Mouse (Mus musculus): ENCODE data around the gene Lpin1. TPM values are rescaled to one million over a fixed set of nuclear protein-coding genes. Genes with fewer than 3 reads are reported as not detected.

The Lpin1 gene
- polyA plus RNA-seq (2012; ENCODE audit: insufficient read depth, insufficient read length, missing spikeins), result 16.2 and 19.6 TPM in 2 replicates

DNA sequence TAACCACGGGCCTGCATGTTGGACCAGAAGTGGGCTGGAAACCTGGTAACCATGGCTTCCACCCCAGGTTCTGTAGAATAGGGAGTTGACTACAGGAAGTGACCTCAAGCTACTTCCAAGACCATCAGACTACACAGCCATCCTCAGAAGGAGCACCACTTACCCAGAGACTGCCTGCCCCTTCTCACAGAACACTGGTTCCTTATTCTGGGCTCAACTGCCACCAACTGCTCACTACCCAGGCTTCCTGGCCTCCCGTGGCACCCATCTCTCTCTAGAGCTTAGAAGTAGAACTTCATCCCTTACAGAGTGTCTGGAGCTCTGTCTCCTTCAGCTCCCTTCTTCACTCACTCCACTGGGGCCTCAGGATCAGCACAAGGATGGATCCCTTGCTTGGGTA, at the start of gene Lpin1:
TSS of gene Lpin1 (minus strand) at position 31 of the 400 bp plus-strand sequence.
- H3K4me3 ChIP-seq (ENCODE audit: insufficient read depth, low read length), result no peak within 1 kb of the TSS
- no peak within 1 kb of the TSS for H3K27ac ChIP-seq (ENCODE audit: insufficient read depth, low read depth, low read length)
- TF ChIP-seq CTCF (IDR thresholded peaks at IDR 0.05; ENCODE audit: low read depth, low read length), result no peak
- no peaks in the 10 kb centered on the region for H3K4me1 ChIP-seq (ENCODE audit: control insufficient read depth, insufficient read depth, low read length)

DNA sequence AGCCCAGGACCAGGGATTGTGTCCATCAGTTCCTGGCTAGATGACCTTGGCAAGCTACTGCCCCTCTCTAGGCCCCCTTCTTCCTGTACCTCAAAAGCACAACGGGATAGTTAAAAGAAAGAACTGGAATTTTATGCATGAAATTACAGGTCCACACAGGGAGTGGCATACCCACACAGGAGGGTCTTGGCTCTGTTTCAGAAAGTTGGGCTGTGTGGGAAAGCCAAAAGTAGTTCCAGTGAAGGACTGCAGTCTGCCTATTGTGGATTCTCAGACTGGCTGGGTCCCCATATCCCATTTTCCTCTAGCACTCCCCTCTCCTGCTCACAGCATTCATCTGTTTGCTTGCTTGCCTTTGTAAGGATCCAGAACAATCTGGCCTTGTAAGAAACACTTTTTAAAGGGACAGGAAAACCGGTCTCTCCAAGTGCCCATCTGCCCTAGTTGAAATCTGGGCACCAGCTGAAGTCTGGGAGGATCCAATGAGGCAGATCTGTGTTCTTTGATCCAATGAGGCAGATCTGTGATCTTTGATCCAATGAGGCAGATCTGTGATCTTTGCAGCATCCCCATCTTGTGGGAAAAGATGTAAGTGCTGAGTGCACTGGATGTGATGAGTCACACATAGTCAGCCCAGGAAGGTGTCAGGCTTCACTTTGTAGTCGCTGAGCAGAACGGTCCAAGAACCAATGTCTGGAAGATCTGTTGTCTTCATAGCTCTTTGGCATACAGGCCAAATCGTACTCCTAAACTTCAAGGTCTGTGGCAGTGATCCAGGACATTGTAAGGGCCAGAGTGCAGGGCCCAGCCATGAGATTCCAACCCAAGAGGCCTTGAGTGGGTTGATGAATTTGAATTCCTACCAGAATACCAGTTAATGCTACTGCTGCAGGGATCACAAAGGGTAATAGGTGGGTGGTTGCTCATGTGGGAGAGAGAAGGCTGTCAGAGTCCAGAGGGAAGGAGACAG, 46.4 kb upstream of the Lpin1 start:
- no peak for TF ChIP-seq CTCF (IDR thresholded peaks at IDR 0.05; ENCODE audit: low read depth, low read length)
- no peak for TF ChIP-seq POLR2A (IDR thresholded peaks at IDR 0.05; ENCODE audit: borderline replicate concordance, low read depth, low read length)
- Histone ChIP-seq H3K4me1 (ENCODE audit: control insufficient read depth, insufficient read depth, low read length) (no peaks in the 10 kb centered on the region), H3K4me3 (ENCODE audit: insufficient read depth, low read length) (no peak overlapping the region), H3K27ac (ENCODE audit: insufficient read depth, low read depth, low read length) (no peak overlapping the region)

DNA sequence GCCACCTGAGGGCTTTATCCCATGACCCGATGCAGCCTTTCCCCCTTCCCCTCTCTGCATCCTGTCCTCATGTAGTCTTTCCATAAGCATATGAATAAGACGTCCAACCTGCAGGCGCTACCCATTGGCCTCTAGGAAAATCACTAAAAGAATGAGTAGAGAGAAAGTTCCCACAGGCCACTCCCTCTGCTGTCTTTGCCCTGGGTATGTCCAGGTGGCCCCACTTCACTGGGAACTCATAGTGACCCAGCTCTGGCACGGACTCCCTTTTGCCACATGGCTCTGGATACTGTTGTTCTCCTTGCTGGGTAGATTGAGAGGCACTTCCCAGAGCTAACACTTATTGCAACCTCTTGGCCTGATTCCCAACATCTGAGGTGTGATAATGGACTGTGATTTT, 44.8 kb upstream of the Lpin1 start:
- Histone ChIP-seq H3K4me3 (ENCODE audit: insufficient read depth, low read length) (no peak overlapping the region), H3K27ac (ENCODE audit: insufficient read depth, low read depth, low read length) (no peak overlapping the region), H3K4me1 (ENCODE audit: control insufficient read depth, insufficient read depth, low read length) (no peaks in the 10 kb centered on the region)
- TF ChIP-seq POLR2A (IDR thresholded peaks at IDR 0.05; ENCODE audit: borderline replicate concordance, low read depth, low read length) (no peak), CTCF (IDR thresholded peaks at IDR 0.05; ENCODE audit: low read depth, low read length) (no peak)

DNA sequence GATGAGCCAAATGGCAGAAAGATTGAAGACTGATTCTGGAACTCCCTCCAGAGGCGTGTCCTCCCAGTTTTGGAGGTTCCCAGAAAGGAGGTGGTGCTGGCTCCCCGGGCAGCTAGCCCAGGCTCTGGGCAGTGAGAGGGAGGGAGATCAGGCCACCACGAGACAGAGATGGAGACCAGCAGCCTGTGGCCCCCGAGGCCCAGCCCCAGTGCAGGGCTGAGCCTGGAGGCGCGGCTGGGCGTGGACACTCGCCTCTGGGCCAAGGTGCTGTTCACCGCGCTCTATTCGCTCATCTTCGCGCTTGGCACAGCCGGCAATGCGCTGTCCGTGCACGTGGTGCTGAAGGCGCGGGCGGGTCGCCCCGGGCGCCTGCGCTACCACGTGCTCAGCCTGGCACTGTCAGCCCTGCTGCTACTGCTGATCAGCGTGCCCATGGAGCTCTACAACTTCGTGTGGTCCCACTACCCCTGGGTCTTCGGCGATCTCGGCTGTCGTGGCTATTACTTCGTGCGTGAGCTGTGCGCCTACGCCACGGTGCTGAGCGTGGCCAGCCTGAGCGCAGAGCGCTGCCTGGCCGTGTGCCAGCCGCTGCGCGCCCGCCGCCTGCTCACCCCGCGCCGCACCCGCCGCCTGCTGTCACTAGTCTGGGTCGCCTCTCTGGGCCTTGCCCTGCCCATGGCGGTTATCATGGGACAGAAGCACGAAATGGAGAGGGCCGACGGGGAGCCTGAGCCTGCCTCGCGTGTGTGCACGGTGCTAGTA, 42.7 kb upstream of the Lpin1 start, which contains the start of gene Ntsr2:
TSS of gene Ntsr2 (plus strand) at position 51 of the 762 bp plus-strand sequence.
- Histone ChIP-seq H3K4me3 (ENCODE audit: insufficient read depth, low read length) (no peak within 1 kb of the TSS), H3K27ac (ENCODE audit: insufficient read depth, low read depth, low read length) (no peak within 1 kb of the TSS), H3K4me1 (ENCODE audit: control insufficient read depth, insufficient read depth, low read length) (no peaks in the 10 kb centered on the region)
- TF ChIP-seq POLR2A (IDR thresholded peaks at IDR 0.05; ENCODE audit: borderline replicate concordance, low read depth, low read length) (no peak), CTCF (IDR thresholded peaks at IDR 0.05; ENCODE audit: low read depth, low read length) (no peak)

DNA sequence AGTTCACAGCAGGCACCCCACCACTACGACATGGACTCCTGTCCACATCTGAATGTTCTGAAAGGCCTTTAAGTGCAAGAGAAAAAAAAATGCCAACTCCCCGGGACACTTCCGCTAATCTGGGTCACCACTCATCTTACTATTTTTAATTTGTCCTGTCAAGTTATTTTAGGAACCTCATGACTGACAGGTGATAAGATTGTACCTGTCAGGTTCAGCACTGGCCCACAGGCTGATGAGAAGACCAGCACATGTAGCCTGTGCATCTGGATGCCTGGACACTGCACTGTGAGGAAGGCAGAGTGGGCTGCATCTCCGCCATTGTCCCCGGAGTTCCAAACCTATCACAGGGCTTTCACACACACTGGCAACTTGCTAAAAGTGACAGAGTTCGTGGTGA, 39.1 kb upstream of the Lpin1 start:
- no peak overlapping the region for H3K4me3 ChIP-seq (ENCODE audit: insufficient read depth, low read length)
- no peaks in the 10 kb centered on the region for H3K4me1 ChIP-seq (ENCODE audit: control insufficient read depth, insufficient read depth, low read length)
- TF ChIP-seq POLR2A (IDR thresholded peaks at IDR 0.05; ENCODE audit: borderline replicate concordance, low read depth, low read length), result no peak
- no peak for TF ChIP-seq CTCF (IDR thresholded peaks at IDR 0.05; ENCODE audit: low read depth, low read length)
- no peak overlapping the region for H3K27ac ChIP-seq (ENCODE audit: insufficient read depth, low read depth, low read length)

DNA sequence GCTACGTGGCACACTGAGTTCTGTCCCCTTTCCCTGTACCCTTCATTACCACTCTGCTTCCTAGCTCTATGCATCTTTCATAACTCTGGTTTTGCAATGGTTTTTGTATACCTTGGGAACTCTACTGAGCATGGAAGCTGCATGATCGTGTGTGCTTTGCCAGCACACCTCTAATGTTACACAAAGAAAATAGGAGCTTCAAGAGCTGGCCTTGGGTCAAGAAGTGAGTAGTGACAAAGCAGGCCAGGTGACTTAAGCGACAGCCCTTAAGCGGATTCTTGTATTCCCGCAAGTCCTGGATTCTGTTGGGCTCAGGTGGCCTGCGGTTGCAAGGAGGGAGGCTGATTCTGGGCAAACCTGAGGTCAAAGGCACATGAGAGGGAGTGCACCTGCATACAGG, 37.5 kb upstream of the Lpin1 start:
- Histone ChIP-seq H3K4me3 (ENCODE audit: insufficient read depth, low read length) (no peak overlapping the region), H3K27ac (ENCODE audit: insufficient read depth, low read depth, low read length) (no peak overlapping the region), H3K4me1 (ENCODE audit: control insufficient read depth, insufficient read depth, low read length) (no peaks in the 10 kb centered on the region)
- TF ChIP-seq CTCF (IDR thresholded peaks at IDR 0.05; ENCODE audit: low read depth, low read length) (no peak), POLR2A (IDR thresholded peaks at IDR 0.05; ENCODE audit: borderline replicate concordance, low read depth, low read length) (no peak)

DNA sequence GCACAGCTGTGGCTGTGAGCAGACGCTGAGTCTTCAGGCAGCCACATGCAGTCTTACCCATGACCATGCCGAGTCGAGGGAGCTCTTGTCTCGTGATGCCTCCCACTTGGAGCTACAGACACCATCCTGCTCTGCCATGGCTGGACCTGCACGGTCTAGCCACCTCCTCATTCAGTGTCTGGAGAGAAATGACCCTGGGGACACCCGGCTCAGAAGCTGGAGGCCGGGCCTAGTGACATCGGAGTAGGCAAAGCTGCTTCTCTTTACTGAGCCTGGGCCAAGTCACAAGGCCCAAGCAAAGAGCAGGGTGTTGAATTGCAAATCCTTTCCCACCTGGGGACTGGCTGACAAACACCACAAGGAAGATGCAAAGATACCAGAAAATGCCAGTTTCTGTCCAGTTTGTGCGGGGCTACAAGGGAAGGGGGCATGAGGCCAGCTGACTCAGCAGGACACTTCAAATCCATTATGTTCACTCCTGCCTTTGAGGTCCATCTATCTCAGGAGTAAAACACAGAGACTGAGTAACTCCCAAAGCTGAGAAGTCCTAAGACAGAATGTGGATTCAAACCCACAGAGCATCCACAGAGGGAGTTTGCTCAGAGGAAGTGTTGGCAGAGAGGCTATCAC, 36.1 kb upstream of the Lpin1 start:
- Histone ChIP-seq H3K4me3 (ENCODE audit: insufficient read depth, low read length) (no peak overlapping the region), H3K27ac (ENCODE audit: insufficient read depth, low read depth, low read length) (no peak overlapping the region), H3K4me1 (ENCODE audit: control insufficient read depth, insufficient read depth, low read length) (no peaks in the 10 kb centered on the region)
- TF ChIP-seq CTCF (IDR thresholded peaks at IDR 0.05; ENCODE audit: low read depth, low read length) (no peak), POLR2A (IDR thresholded peaks at IDR 0.05; ENCODE audit: borderline replicate concordance, low read depth, low read length) (no peak)

DNA sequence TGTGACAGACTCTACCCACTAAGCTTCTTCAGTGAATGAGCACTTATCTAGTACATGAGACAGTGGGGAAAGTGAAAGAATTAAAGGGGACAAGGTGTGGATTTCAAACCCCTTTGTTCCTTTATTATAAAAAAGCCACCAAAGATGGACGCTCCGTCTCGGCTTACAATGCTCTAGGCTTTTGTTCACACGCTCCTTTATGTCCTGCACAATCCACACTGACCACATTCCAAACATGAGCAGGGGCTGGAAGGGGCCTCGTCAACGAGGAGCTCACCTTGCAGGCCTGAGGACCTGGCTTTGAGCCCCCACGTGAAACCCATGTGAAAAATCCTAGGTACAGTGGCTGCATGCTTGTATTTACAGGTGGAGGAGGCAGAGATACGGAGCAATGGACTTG, 33.9 kb upstream of the Lpin1 start:
- no peak overlapping the region for H3K4me3 ChIP-seq (ENCODE audit: insufficient read depth, low read length)
- H3K27ac ChIP-seq (ENCODE audit: insufficient read depth, low read depth, low read length), result no peak overlapping the region
- TF ChIP-seq POLR2A (IDR thresholded peaks at IDR 0.05; ENCODE audit: borderline replicate concordance, low read depth, low read length), result no peak
- TF ChIP-seq CTCF (IDR thresholded peaks at IDR 0.05; ENCODE audit: low read depth, low read length), result no peak
- H3K4me1 ChIP-seq (ENCODE audit: control insufficient read depth, insufficient read depth, low read length), result no peaks in the 10 kb centered on the region

DNA sequence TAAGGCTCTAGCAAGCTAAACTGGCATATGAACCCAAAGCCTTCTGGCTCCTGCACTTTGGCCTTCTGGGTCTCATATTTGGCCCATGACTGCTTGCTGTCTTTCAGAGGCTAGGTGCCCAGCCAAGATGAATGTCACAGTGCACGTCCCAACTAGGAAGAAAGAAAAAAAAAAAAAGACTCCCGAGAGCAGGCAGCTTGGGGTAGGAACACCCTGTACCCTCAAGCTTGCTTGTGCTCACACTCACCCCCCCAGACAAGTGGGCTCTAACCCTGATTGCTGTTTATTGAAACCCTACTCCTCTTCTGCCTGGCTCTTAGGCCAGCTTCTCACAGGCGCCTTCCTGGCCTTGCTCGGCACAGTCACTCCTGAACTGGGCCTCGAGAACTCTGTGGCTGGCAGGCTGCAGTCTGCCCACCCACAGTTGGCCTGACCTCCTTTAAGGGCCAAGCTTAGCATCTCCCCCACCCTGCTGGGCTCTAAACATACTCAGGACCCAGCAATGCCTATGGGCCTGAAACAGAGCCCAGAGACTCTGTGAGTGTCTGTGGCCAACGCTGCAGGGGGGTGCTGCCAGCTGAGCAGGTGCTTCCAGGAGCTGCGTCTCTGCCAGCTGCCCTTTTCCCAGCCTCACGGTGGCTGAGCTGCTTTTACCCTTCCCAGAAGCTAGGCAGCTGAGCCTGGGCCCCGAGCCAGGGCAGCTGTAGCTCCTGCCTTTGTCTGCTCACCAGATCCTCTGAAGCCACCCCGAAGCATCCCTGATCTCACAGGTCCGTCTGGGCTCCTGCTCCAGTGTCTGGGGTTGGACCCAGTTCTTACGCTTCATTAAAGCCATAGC, 33.0 kb upstream of the Lpin1 start:
- Histone ChIP-seq H3K4me3 (ENCODE audit: insufficient read depth, low read length) (no peak overlapping the region), H3K4me1 (ENCODE audit: control insufficient read depth, insufficient read depth, low read length) (no peaks in the 10 kb centered on the region), H3K27ac (ENCODE audit: insufficient read depth, low read depth, low read length) (no peak overlapping the region)
- no peak for TF ChIP-seq POLR2A (IDR thresholded peaks at IDR 0.05; ENCODE audit: borderline replicate concordance, low read depth, low read length)
- no peak for TF ChIP-seq CTCF (IDR thresholded peaks at IDR 0.05; ENCODE audit: low read depth, low read length)
